Mouse (Mus musculus): Measurements from ENCODE around the gene Tmem143. TPM values are rescaled to one million over a fixed set of nuclear protein-coding genes. Genes with fewer than 3 reads are reported as not detected.
"Not testable (repeated sequence)": the region's sequence is repeated elsewhere in the genome, so short reads cannot be mapped to it uniquely, and the experiment has no call there.

Gene Tmem143
- total RNA-seq, 2 experiments from 2014 or later: 30.2 to 33.3 TPM

DNA sequence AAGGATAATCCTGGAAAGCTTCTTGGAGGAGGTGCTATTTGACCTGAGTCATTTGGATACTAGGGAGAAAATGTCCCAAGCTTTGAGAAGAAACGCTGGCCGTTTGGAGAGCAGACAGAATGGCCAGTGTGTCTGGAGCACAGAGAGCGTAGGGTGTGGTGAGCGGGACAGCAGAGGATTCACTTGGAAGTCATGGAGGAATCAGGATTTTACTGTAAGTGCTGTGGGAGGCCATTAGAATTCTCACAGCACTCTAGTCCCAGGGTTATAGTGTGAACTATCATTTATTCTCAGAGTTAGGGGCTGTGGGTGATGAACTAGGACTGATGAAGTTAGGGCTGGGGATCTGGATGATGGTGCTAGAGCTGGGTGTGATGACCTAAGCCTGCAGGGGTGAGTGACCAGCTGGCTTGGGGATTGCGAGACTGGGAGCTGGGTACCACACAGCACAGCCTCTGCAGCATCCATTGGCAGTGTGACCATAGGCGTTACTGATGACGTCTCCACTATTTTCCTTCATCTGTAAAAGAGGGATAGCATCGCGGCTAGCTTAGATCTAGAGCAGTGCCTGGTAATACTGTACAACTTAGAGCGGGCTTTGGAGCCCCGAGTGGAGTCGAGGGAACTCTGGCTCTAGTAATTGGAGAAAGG lies 25.3 kb downstream of the Tmem143 start:
- no peak for DNase-seq (ENCODE audit: low spot score in 2 of 2)

- DNase-seq (ENCODE audit: low spot score in 2 of 2): peak; percentile 67 to 90
Measured at GRCm38 (mm10) chr7:45922928-45923761, 26.4 kb downstream of the Tmem143 start.

GRCm38 (mm10) chr7:45923762-45924428 lies 27.2 kb downstream of the Tmem143 start, which contains the start of gene Ccdc114:
TSS of gene Ccdc114 (plus strand) at chr7:45924072.
- peak; percentile 38 to 72 for DNase-seq (ENCODE audit: low spot score in 2 of 2)

DNA sequence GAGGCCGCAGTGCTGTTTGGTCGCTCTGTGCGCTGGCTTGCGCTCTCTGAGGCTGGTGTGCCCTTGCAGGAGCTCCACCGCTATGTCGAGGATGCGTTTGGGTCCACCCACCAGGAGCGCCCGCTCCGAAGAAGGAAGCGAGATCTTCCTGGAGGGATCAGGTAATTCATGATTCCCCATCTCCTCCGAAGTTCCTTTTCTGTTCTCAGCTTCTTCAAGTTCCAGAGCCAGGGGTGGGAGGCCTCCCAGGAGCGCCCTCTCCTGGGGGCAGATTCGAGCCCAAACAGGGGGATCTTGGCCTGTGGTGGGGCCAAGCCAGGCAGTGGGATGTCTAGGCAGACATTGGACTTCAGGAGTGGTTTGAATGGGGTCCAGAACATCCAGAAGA lies 27.7 kb downstream of the Tmem143 start:
- no peak for DNase-seq (ENCODE audit: low spot score in 2 of 2)

DNA sequence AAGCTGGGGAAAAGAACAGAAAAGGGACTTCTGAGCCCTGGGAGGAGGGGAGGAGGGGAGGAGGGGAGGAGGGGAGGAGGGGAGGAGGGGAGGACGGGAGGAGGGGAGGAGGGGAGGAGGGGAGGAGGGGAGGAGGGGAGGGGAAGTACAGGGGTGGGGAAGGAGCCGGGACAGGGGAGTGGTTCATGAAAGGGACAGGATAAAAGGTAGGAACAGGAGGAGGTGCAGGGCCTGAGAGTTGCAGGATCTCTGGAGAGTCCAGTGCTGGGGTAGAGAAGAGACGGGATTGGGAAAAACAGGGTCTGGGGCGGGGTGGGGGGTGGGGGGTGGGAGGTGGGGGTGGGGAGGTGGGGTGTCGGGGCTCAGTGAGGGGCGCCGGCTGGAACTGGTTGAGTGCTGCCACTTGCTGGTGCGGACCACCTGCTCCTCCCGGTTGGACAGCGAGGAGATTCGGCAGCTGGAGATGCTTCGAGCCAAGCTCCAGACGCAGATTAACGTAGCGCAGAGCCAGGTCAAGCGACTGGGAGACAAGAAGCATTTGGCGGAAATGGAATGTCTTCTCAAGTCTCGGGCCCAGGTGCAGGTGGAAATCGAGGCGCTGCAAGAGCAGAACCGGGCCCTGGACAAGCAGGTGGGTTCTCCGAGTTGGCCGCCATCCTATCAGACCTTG lies 32.0 kb downstream of the Tmem143 start:
- DNase-seq (ENCODE audit: low spot score in 2 of 2): no peak

GRCm38 (mm10) chr7:45929688-45930087 lies 32.9 kb downstream of the Tmem143 start:
- DNase-seq (ENCODE audit: low spot score in 2 of 2): no peak

DNA sequence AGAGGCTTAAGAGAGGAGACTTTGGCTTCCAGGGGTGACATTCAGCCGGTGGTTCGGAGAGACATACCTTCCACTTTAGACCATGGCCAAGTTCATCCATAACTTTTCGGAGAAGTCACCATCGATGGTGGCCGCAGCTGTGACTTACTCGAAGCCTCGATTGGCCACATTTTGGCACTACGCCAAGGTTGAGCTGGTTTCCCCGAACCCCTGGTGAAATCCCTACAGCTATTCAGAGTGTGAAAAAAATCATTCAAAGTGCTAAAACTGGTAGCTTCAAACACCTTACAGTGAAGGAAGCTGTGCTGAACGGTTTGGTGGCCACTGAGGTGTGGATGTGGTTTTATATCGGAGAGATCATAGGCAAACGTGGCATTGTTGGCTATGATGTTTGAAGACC lies 37.0 kb downstream of the Tmem143 start:
- not testable (repeated sequence) for DNase-seq (ENCODE audit: low spot score in 2 of 2)

DNA sequence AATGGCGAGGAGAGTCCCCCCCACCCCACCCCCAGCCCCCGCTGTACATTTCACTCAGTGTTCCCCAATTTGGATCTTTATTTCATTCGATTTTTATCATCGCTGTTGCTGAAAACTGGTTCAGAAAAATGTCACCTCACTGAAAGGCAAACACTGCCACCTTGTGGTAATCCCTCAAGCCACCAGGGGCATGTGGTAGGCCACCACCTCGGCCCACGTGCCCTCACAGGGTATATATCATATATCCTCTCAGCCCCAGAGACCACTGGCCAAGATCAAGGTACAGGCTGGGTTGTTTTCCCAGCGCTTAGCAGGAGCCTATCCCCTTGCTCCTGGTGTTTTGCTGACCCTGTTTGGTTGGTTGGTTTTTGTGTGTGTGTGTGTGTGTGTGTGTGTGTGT lies 38.4 kb downstream of the Tmem143 start:
- no peak for DNase-seq (ENCODE audit: low spot score in 2 of 2)

DNA sequence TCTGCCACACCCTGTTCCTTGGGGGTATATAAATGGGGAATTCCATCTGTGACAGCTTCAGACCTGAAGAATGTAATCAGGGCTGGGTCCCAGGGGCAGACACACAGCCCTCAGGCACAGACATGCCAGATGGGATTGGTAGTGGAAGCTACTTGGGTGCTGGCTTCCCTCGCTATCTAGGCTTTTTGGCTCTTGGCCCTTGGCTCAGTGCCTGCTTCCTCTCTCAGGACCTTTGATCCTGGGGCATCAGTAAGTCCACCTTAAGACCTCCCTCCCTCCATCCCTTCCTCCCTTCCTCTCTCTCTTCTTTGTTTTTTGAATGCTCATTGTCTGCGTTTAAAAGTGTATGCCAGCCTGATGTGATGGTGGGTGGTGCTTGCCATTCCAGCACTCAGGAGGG lies 43.1 kb downstream of the Tmem143 start:
- no peak for DNase-seq (ENCODE audit: low spot score in 2 of 2)

- no peak for DNase-seq (ENCODE audit: low spot score in 2 of 2)
Measured at GRCm38 (mm10) chr7:45941986-45942385, 45.2 kb downstream of the Tmem143 start.

DNA sequence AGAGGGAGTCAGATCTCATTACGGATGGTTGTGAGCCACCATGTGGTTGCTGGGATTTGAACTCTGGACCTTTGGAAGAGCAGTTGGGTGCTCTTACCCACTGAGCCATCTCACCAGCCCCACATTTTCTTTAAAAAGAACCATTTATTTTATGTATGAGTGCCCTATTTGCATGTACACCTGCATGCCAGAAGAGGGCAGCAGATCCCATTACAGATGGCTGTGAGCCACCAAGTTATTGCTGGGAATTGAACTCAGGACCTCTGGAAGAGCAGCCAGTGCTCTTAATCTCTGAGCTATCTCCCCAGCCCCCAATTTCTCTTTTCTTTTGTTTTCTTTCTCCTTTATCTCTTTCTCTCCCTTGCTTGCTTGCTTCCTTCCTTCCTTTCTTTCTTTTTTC lies 46.5 kb downstream of the Tmem143 start:
- DNase-seq (ENCODE audit: low spot score in 2 of 2): not testable (repeated sequence)

DNA sequence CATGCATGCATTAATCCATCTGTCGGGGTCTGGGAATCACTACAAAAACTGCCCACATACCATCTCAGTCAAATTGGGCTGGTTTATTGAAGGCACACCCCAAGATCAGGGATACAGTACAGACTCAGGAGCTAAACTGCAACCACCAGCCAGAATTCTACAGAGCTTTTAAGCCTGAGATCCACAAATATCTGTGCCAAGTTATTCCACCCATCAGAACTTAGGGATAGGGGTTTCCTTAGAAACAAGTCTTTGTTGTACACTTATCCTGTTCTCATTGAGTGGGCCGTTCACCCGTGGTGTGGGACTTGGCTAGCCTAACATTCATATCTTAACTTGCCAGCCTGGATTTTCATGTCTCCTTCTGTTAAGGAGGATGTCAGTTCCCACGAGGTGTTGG lies 52.3 kb downstream of the Tmem143 start:
- no peak for DNase-seq (ENCODE audit: low spot score in 2 of 2)

GRCm38 (mm10) chr7:45956611-45957010 lies 59.9 kb downstream of the Tmem143 start:
- DNase-seq (ENCODE audit: low spot score in 2 of 2): no peak

Other genes starting within 250 kb of the Tmem143 start
- gene Fut2, start 230.5 kb upstream of the Tmem143 start, total RNA-seq (2021): under 1 TPM in 1 of 2 experiments, not detected in 1; 0.42 TPM
- under 1 TPM in 1 of 2 experiments, not detected in 1; 0.20 TPM for gene Ntn5, start 212.9 kb upstream of the Tmem143 start, total RNA-seq (2021)
- gene Sec1, start 202.5 kb upstream of the Tmem143 start, total RNA-seq (2021): under 1 TPM; 0.11 to 0.28 TPM
- 10 to 100 TPM; 15.1 to 16.4 TPM for gene Car11, start 197.1 kb upstream of the Tmem143 start, total RNA-seq (2021)
- gene Dbp, start 191.9 kb upstream of the Tmem143 start, total RNA-seq (2021): 100 to 1,000 TPM; 101 to 129 TPM
- gene Rpl18, start 181.5 kb upstream of the Tmem143 start, total RNA-seq (2021): 1,000 to 10,000 TPM; 1,215 to 1,230 TPM
- 10 to 100 TPM; 30.1 to 33.3 TPM for gene Sphk2, start 178.9 kb upstream of the Tmem143 start, total RNA-seq (2021)
- gene Fam83e, start 175.7 kb upstream of the Tmem143 start, total RNA-seq (2021): under 1 TPM; 0.45 to 0.62 TPM
- gene Spaca4, start 171.1 kb upstream of the Tmem143 start, total RNA-seq (2021): not detected
- 10 to 100 TPM; 17.2 to 18.8 TPM for gene Lmtk3, start 113.2 kb upstream of the Tmem143 start, total RNA-seq (2021)
- 1 to 10 TPM in 1 of 2 experiments, under 1 TPM in 1; 0.64 to 1.0 TPM for gene Sult2b1, start 112.3 kb upstream of the Tmem143 start, total RNA-seq (2021)
- 100 to 1,000 TPM; 124 to 126 TPM for gene Cyth2, start 82.4 kb upstream of the Tmem143 start, total RNA-seq (2021)
- gene Kcnj14, start 72.2 kb upstream of the Tmem143 start, total RNA-seq (2021): under 1 TPM; 0.45 to 0.53 TPM
- 10 to 100 TPM; 28.2 to 28.3 TPM for gene Grwd1, start 66.0 kb upstream of the Tmem143 start, total RNA-seq (2021)
- gene Kdelr1, start 24.2 kb upstream of the Tmem143 start, total RNA-seq (2021): 100 to 1,000 TPM; 147 to 148 TPM
- 1 to 10 TPM; 2.0 to 2.1 TPM for gene Grin2d, start 18.6 kb upstream of the Tmem143 start, total RNA-seq (2021)
- under 1 TPM; 0.79 to 0.95 TPM for gene Syngr4, start 227 bp upstream of the Tmem143 start, total RNA-seq (2021)
- 100 to 1,000 TPM; 191 to 202 TPM for gene Emp3, start 24.5 kb downstream of the Tmem143 start, total RNA-seq (2021)
- 1 to 10 TPM; 8.8 to 10.0 TPM for gene Ccdc114, start 27.1 kb downstream of the Tmem143 start, total RNA-seq (2021)
- gene Abcc6, start 133.4 kb downstream of the Tmem143 start, total RNA-seq (2021): 1 to 10 TPM; 1.5 to 7.2 TPM
- gene Nomo1, start 136.8 kb downstream of the Tmem143 start, total RNA-seq (2021): 10 to 100 TPM; 53.4 to 57.7 TPM
- gene Kcnj11, start 203.8 kb downstream of the Tmem143 start, total RNA-seq (2021): 1 to 10 TPM; 2.3 to 2.8 TPM

Data from adrenal gland, postnatal 4 days (tissue).